Mouse (Mus musculus) forebrain, embryonic 16.5 days (tissue): ENCODE data around the gene Slc16a14. TPM values are rescaled to one million over a fixed set of nuclear protein-coding genes. Genes with fewer than 3 reads are reported as not detected.
"Not testable (repeated sequence)": the region's sequence is repeated elsewhere in the genome, so short reads cannot be mapped to it uniquely, and the experiment has no call there.

ENCODE experiments used
- ATAC-seq: fragments of 200-750 bp; cut with Nextera tagmentation; 2 replicates; pipeline ENCODE4 v1.8.0; 2017; ENCODE audit warnings: mild to moderate bottlenecking, moderate library complexity
- H3K27ac ChIP-seq: fragments of 300-500 bp; sonication (generic); 2 replicates; pipeline ENCODE4 v1.5.1; 2014; ENCODE audit warnings: low read length, control low read depth
- H3K27me3 ChIP-seq: fragments of 300-500 bp; sonication (generic); replicated peaks from 2 replicates; pipeline ENCODE4 v1.6.1; 2014; ENCODE audit warnings: low read length; ENCODE audit not compliant: control insufficient read depth, insufficient read depth
- H3K36me3 ChIP-seq: fragments of 300-500 bp; sonication (generic); 2 replicates; pipeline ENCODE4 v1.6.1; 2014; ENCODE audit not compliant: control insufficient read depth, insufficient read depth
- H3K4me1 ChIP-seq: fragments of 300-500 bp; sonication (generic); replicated peaks from 2 replicates; pipeline ENCODE4 v1.6.1; 2014; ENCODE audit warnings: low read length; ENCODE audit not compliant: control insufficient read depth, insufficient read depth
- H3K4me2 ChIP-seq: fragments of 300-500 bp; sonication (generic); 2 replicates; pipeline ENCODE4 v1.6.1; 2014; ENCODE audit warnings: mild to moderate bottlenecking, low read length, control low read depth
- H3K4me3 ChIP-seq: fragments of 300-500 bp; sonication (generic); replicated peaks from 2 replicates; pipeline ENCODE4 v1.5.1; 2014; ENCODE audit warnings: mild to moderate bottlenecking, low read length, control low read depth
- H3K9ac ChIP-seq: fragments of 300-500 bp; sonication (generic); replicated peaks from 2 replicates; pipeline ENCODE4 v1.6.1; 2014; ENCODE audit warnings: low read depth, low read length, control low read depth
- H3K9me3 ChIP-seq: fragments of 300-500 bp; sonication (generic); 2 replicates; pipeline ENCODE4 v1.6.1; 2016; ENCODE audit warnings: low read length; ENCODE audit not compliant: control insufficient read depth
- WGBS: fragments of 180-500 bp; shearing (Covaris S2); extraction: QIAGEN DNeasy Blood & Tissue Kit; methylation state at CpG from one replicate; pipeline ENCODE4 v1.1.7; 2014; 5-methylcytosine and 5-hydroxymethylcytosine counted together
- polyA plus RNA-seq: library from polyadenylated mRNA; unstranded; fragments of >200 nt; fragmentation: Nextera tagmentation; extraction: Ambion mirVana; gene quantifications from 2 replicates; pipeline ENCODE4 v1.2.1, GENCODE M21; 2015

Gene Slc16a14
- 8.1 and 10.7 TPM in 2 replicates for polyA plus RNA-seq

- H3K9me3 ChIP-seq = no peaks in the 10 kb centered on the region
- peak within 1 kb of the TSS; percentile 75 for H3K4me2 ChIP-seq
- no peaks in the 10 kb centered on the region for H3K27me3 ChIP-seq
- H3K4me3 ChIP-seq = peak within 1 kb of the TSS; percentile 84
- H3K4me1 ChIP-seq = peaks cover 9% of the 10 kb centered on the region
- H3K9ac ChIP-seq = peak within 1 kb of the TSS; percentile 88
- H3K36me3 ChIP-seq = no peaks in the 10 kb centered on the region
- peak; percentile 85 for ATAC-seq
- under 1% methylated on average over 58 of the region's 59 CpGs for WGBS
- H3K27ac ChIP-seq = peak within 1 kb of the TSS; percentile 94
Measured at GRCm38 (mm10) chr1:84934503-84935333, at the start of gene Slc16a14. Slc16a14 (minus strand) TSS chr1:84935134.

GRCm38 (mm10) chr1:84961779-84962178 is 26.8 kb upstream of the Slc16a14 start:
- H3K9me3 ChIP-seq, H3K4me1 ChIP-seq, H3K36me3 ChIP-seq, H3K27me3 ChIP-seq: not testable (repeated sequence)
- under 1% methylated on average over 11 of the region's 12 CpGs for whole genome bisulfite sequencing
- peak overlapping the region; percentile 45 for H3K4me2 ChIP-seq
- ATAC-seq = peak; percentile 57; the same call in 1 of the 2 replicates
- H3K27ac ChIP-seq = 0 out of 2 replicates have a peak overlapping the region, but pooled peaks have one; percentile 31
- 0 out of 2 replicates have a peak overlapping the region, but pooled peaks have one; percentile 23 for H3K9ac ChIP-seq
- peak overlapping the region; percentile 28 for H3K4me3 ChIP-seq

GRCm38 (mm10) chr1:84957713-84958112 is 22.8 kb upstream of the Slc16a14 start:
- H3K9me3 ChIP-seq, H3K27me3 ChIP-seq, H3K9ac ChIP-seq, H3K4me3 ChIP-seq, ATAC-seq, H3K4me1 ChIP-seq, H3K4me2 ChIP-seq, H3K27ac ChIP-seq, H3K36me3 ChIP-seq: not testable (repeated sequence)
- 88% methylated on average over 4 of the region's 4 CpGs for WGBS

- H3K4me1 ChIP-seq, H3K9ac ChIP-seq, H3K36me3 ChIP-seq, H3K4me2 ChIP-seq, H3K27ac ChIP-seq, H3K9me3 ChIP-seq, H3K27me3 ChIP-seq, H3K4me3 ChIP-seq, ATAC-seq: not testable (repeated sequence)
- WGBS = 98% methylated on average over 3 of the region's 3 CpGs
Measured at GRCm38 (mm10) chr1:84956771-84957170, 21.8 kb upstream of the Slc16a14 start.

GRCm38 (mm10) chr1:84952456-84953181 is 17.7 kb upstream of the Slc16a14 start:
- no peak for ATAC-seq
- no peak overlapping the region for H3K4me2 ChIP-seq
- H3K36me3 ChIP-seq = no peaks in the 10 kb centered on the region
- no peaks in the 10 kb centered on the region for H3K27me3 ChIP-seq
- 80% methylated on average over 10 of the region's 10 CpGs for WGBS
- no peak overlapping the region for H3K9ac ChIP-seq
- H3K4me3 ChIP-seq = no peak overlapping the region
- H3K4me1 ChIP-seq = no peaks in the 10 kb centered on the region
- H3K9me3 ChIP-seq = no peaks in the 10 kb centered on the region
- H3K27ac ChIP-seq = no peak overlapping the region

- WGBS = 87% methylated on average over 3 of the region's 3 CpGs
Measured at GRCm38 (mm10) chr1:84951566-84951965, 16.6 kb upstream of the Slc16a14 start.

GRCm38 (mm10) chr1:84947390-84947789 is 12.5 kb upstream of the Slc16a14 start:
- no peak overlapping the region for H3K4me3 ChIP-seq
- no peaks in the 10 kb centered on the region for H3K36me3 ChIP-seq
- no peak overlapping the region for H3K4me2 ChIP-seq
- no peaks in the 10 kb centered on the region for H3K4me1 ChIP-seq
- no peaks in the 10 kb centered on the region for H3K9me3 ChIP-seq
- no peak overlapping the region for H3K9ac ChIP-seq
- no peaks in the 10 kb centered on the region for H3K27me3 ChIP-seq
- no peak for ATAC-seq
- no peak overlapping the region for H3K27ac ChIP-seq
- WGBS = 62% methylated on average over 2 of the region's 2 CpGs

More at GRCm38 (mm10) chr1:84951566-84951965, 16.6 kb upstream of the Slc16a14 start:
- H3K27ac ChIP-seq = no peak overlapping the region
- no peak overlapping the region for H3K4me3 ChIP-seq
- no peaks in the 10 kb centered on the region for H3K9me3 ChIP-seq
- H3K4me1 ChIP-seq = no peaks in the 10 kb centered on the region
- ATAC-seq = no peak
- no peak overlapping the region for H3K9ac ChIP-seq
- H3K36me3 ChIP-seq = no peaks in the 10 kb centered on the region
- no peak overlapping the region for H3K4me2 ChIP-seq
- no peaks in the 10 kb centered on the region for H3K27me3 ChIP-seq

- Histone ChIP-seq H3K9ac (no peak overlapping the region), H3K4me3 (no peak overlapping the region), H3K36me3 (no peaks in the 10 kb centered on the region), H3K27me3 (no peaks in the 10 kb centered on the region), H3K9me3 (no peaks in the 10 kb centered on the region), H3K4me1 (no peaks in the 10 kb centered on the region), H3K27ac (no peak overlapping the region), H3K4me2 (no peak overlapping the region)
- WGBS = 83% methylated on average over 3 of the region's 3 CpGs
- ATAC-seq = no peak
Measured at GRCm38 (mm10) chr1:84945950-84946349, 11.0 kb upstream of the Slc16a14 start.

GRCm38 (mm10) chr1:84943549-84943948 is 8.6 kb upstream of the Slc16a14 start:
- H3K9me3 ChIP-seq = no peaks in the 10 kb centered on the region
- H3K27ac ChIP-seq = no peak overlapping the region
- no peak overlapping the region for H3K4me3 ChIP-seq
- no peaks in the 10 kb centered on the region for H3K36me3 ChIP-seq
- ATAC-seq = no peak
- H3K4me1 ChIP-seq = no peaks in the 10 kb centered on the region
- 97% methylated on average over 4 of the region's 4 CpGs for WGBS
- no peaks in the 10 kb centered on the region for H3K27me3 ChIP-seq
- no peak overlapping the region for H3K9ac ChIP-seq
- no peak overlapping the region for H3K4me2 ChIP-seq
